Mouse (Mus musculus) forebrain, embryonic 13.5 days (tissue): Measurements from ENCODE around the gene Slco3a1. TPM values are rescaled to one million over a fixed set of nuclear protein-coding genes. Genes with fewer than 3 reads are reported as not detected.

Source experiments
- ATAC-seq: fragments of 200-750 bp; cut with Nextera tagmentation; 2 replicates; pipeline ENCODE4 v1.8.0; 2017
- H3K27ac ChIP-seq: fragments of 300-500 bp; sonication (generic); 2 replicates; pipeline ENCODE4 v1.5.1; 2015; ENCODE audit warnings: inconsistent platforms, mild to moderate bottlenecking, moderate library complexity
- H3K27me3 ChIP-seq: fragments of 300-500 bp; sonication (generic); 2 replicates; pipeline ENCODE4 v1.6.1; 2015; ENCODE audit warnings: mild to moderate bottlenecking, inconsistent platforms
- H3K36me3 ChIP-seq: fragments of 300-500 bp; sonication (generic); 2 replicates; pipeline ENCODE4 v1.6.1; 2015; ENCODE audit warnings: mild to moderate bottlenecking, inconsistent platforms; ENCODE audit not compliant: poor library complexity, severe bottlenecking
- H3K4me1 ChIP-seq: fragments of 300-500 bp; sonication (generic); 2 replicates; pipeline ENCODE4 v1.6.1; 2015; ENCODE audit warnings: inconsistent platforms
- H3K4me2 ChIP-seq: fragments of 300-500 bp; sonication (generic); 2 replicates; pipeline ENCODE4 v1.6.1; 2015; ENCODE audit warnings: inconsistent platforms, mild to moderate bottlenecking, moderate library complexity
- H3K4me3 ChIP-seq: fragments of 300-500 bp; sonication (generic); 2 replicates; pipeline ENCODE4 v1.5.1; 2015; ENCODE audit warnings: mild to moderate bottlenecking, inconsistent platforms
- H3K9ac ChIP-seq: fragments of 300-500 bp; sonication (generic); 2 replicates; pipeline ENCODE4 v1.6.1; 2015; ENCODE audit warnings: mild to moderate bottlenecking, inconsistent platforms
- H3K9me3 ChIP-seq: fragments of 300-500 bp; sonication (generic); replicated peaks from 2 replicates; pipeline ENCODE4 v1.6.1; 2016; ENCODE audit warnings: inconsistent platforms
- WGBS: fragments of 180-500 bp; shearing (Covaris S2); methylation state at CpG from one replicate; pipeline ENCODE4 v1.1.7; 2015; 5-methylcytosine and 5-hydroxymethylcytosine counted together
- polyA plus RNA-seq: library from polyadenylated mRNA; unstranded; fragments of >200 nt; fragmentation: Nextera tagmentation; extraction: Ambion mirVana; gene quantifications from 2 replicates; pipeline ENCODE4 v1.2.1, GENCODE M21; 2015

Gene Slco3a1
- polyA plus RNA-seq, 1 experiment from 2014 or later: 14.0 TPM

DNA sequence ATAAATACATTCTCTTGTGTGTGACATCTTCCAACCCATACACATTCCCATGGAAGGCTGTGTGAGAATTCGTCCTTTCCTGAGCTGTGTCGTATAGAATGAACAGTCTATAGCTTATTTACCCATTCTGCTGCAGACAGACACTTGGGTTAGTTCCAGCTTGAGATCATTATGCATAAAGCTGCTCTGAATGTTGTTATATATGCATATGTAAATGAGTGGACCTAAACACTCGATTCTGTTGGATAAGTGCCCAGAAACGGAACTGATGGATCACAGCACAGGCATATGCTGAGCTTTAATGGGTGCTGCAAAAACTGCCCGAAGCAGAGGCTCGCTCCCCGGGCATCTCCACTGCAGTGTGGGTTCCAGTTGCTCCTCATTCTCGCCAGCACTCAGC is 229.5 kb downstream of the Slco3a1 start:
- H3K27me3 ChIP-seq: no peaks in the 10 kb centered on the region
- WGBS: 25% methylated on average over 8 of the region's 8 CpGs
- peak overlapping the region; percentile 79 for H3K27ac ChIP-seq
- ATAC-seq: peak; percentile 87
- peaks cover 55% of the 10 kb centered on the region for H3K4me1 ChIP-seq
- no peak overlapping the region for H3K4me3 ChIP-seq
- H3K4me2 ChIP-seq: peak overlapping the region; percentile 20; the same call in 1 of the 2 replicates
- H3K9me3 ChIP-seq: no peaks in the 10 kb centered on the region
- H3K9ac ChIP-seq: no peak overlapping the region
- no peaks in the 10 kb centered on the region for H3K36me3 ChIP-seq

GRCm38 (mm10) chr7:74323683-74324082 is 230.9 kb downstream of the Slco3a1 start:
- peaks cover 47% of the 10 kb centered on the region for H3K4me1 ChIP-seq
- ATAC-seq: 0 out of 2 replicates have a peak, but pooled peaks have one; percentile 19
- H3K27ac ChIP-seq: peak overlapping the region; percentile 79
- whole genome bisulfite sequencing: 47% methylated on average over 5 of the region's 5 CpGs
- no peaks in the 10 kb centered on the region for H3K27me3 ChIP-seq
- H3K36me3 ChIP-seq: no peaks in the 10 kb centered on the region
- no peaks in the 10 kb centered on the region for H3K9me3 ChIP-seq
- no peak overlapping the region for H3K4me2 ChIP-seq
- no peak overlapping the region for H3K4me3 ChIP-seq
- no peak overlapping the region for H3K9ac ChIP-seq

GRCm38 (mm10) chr7:74323194-74323593 is 231.4 kb downstream of the Slco3a1 start:
- no peak overlapping the region for H3K4me3 ChIP-seq
- no peaks in the 10 kb centered on the region for H3K27me3 ChIP-seq
- no peaks in the 10 kb centered on the region for H3K36me3 ChIP-seq
- peak overlapping the region; percentile 79 for H3K27ac ChIP-seq
- no peaks in the 10 kb centered on the region for H3K9me3 ChIP-seq
- peaks cover 47% of the 10 kb centered on the region for H3K4me1 ChIP-seq
- 0 out of 2 replicates have a peak, but pooled peaks have one; percentile 4 for ATAC-seq
- H3K4me2 ChIP-seq: no peak overlapping the region
- H3K9ac ChIP-seq: no peak overlapping the region

DNA sequence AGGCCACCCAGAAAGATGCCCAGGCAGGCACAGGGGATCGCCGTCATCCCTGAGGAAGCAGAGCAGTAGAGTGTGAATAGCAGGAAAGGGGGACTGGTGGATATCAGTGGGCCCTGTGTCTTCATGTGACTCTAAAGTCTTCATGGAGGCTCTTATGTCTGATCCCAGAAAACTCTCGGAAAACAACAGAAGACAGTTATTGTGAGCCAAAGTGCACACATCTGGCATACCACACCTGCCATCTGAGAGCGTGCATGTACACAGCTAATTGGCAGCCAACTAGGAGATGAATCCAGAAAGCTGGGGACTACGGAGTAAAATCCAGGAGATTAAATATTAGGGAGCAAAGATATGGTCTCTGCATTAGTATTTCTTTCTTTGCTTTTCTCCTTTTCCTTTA is 233.9 kb downstream of the Slco3a1 start:
- 87% methylated on average over 5 of the region's 5 CpGs for WGBS
- H3K4me2 ChIP-seq: no peak overlapping the region
- H3K9ac ChIP-seq: no peak overlapping the region
- no peak overlapping the region for H3K27ac ChIP-seq
- no peak for ATAC-seq
- no peaks in the 10 kb centered on the region for H3K36me3 ChIP-seq
- no peaks in the 10 kb centered on the region for H3K9me3 ChIP-seq
- H3K27me3 ChIP-seq: no peaks in the 10 kb centered on the region
- H3K4me3 ChIP-seq: no peak overlapping the region
- H3K4me1 ChIP-seq: peaks cover 50% of the 10 kb centered on the region

DNA sequence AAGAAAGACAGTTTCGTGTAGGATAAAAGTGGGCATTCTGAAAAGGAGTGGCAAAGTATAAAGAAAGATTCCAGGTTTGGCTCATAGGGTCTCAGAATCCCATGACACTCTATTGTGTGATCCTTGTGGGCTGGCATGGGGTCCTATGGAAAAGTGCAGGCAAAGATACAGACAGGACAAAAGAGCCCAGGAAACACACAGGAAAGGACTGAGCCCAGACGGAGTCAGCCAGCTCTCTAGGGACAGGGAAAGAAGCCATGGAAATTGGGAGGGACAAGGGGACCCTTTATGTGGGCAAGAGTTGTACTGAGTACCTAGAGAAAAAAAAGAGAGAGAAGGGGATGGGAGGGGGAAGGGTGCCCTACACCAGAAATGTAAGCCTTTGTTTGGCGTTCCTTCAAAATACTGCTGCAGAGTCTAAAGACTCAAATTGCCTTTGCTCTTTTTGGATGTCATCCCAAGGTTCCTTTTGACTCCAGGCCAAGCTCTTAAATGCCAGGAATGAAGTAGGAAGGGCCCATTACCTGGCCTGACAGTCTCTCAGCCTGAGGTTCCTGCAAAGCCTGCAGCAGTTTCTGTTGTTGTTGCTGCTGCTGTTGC is 238.6 kb downstream of the Slco3a1 start:
- Histone ChIP-seq H3K4me3 (no peak overlapping the region), H3K36me3 (no peaks in the 10 kb centered on the region), H3K9ac (no peak overlapping the region), H3K27me3 (no peaks in the 10 kb centered on the region), H3K4me2 (no peak overlapping the region), H3K9me3 (no peaks in the 10 kb centered on the region), H3K4me1 (peaks cover 38% of the 10 kb centered on the region), H3K27ac (0 out of 2 replicates have a peak overlapping the region, but pooled peaks have one; percentile 20)
- 48% methylated on average over 3 of the region's 3 CpGs for WGBS
- ATAC-seq: no peak

DNA sequence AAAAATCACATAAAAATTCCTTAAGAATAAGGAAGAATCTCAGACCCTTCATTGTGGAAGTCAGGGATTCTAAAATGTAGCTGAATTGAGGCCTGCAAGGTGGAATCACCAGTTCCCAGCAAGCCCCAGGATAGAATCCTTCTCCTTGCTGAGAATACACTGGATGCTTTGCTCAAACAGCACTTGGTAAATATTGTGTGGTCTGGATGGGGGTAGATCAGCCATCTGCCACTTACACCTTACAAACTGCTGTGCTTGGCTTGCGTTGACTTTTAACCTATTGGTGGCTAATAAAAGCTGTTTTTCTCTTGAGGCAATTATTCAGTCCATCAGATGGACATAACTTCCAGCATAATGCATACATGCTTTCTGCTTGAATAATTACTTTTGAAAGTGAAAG is 240.3 kb downstream of the Slco3a1 start:
- Histone ChIP-seq H3K9me3 (no peaks in the 10 kb centered on the region), H3K36me3 (no peaks in the 10 kb centered on the region), H3K4me1 (peaks cover 38% of the 10 kb centered on the region), H3K4me3 (no peak overlapping the region), H3K27ac (peak overlapping the region; percentile 22; the same call in 1 of the 2 replicates), H3K4me2 (no peak overlapping the region), H3K9ac (no peak overlapping the region), H3K27me3 (no peaks in the 10 kb centered on the region)
- no peak for ATAC-seq
- WGBS: 87% methylated on average over 1 of the region's 1 CpGs

- no peaks in the 10 kb centered on the region for H3K36me3 ChIP-seq
- H3K4me2 ChIP-seq: no peak overlapping the region
- H3K27me3 ChIP-seq: no peaks in the 10 kb centered on the region
- H3K27ac ChIP-seq: peak overlapping the region; percentile 22; the same call in 1 of the 2 replicates
- 84% methylated on average over 6 of the region's 6 CpGs for WGBS
- no peak overlapping the region for H3K9ac ChIP-seq
- peak; percentile 58; the same call in 1 of the 2 replicates for ATAC-seq
- H3K4me1 ChIP-seq: peaks cover 38% of the 10 kb centered on the region
- no peaks in the 10 kb centered on the region for H3K9me3 ChIP-seq
- no peak overlapping the region for H3K4me3 ChIP-seq
Measured at GRCm38 (mm10) chr7:74313279-74314105, 241.1 kb downstream of the Slco3a1 start.

- Histone ChIP-seq H3K36me3 (no peaks in the 10 kb centered on the region), H3K9me3 (no peaks in the 10 kb centered on the region), H3K4me3 (no peak overlapping the region), H3K27ac (no peak overlapping the region), H3K4me1 (peaks cover 37% of the 10 kb centered on the region), H3K27me3 (no peaks in the 10 kb centered on the region), H3K9ac (no peak overlapping the region), H3K4me2 (no peak overlapping the region)
- no peak for ATAC-seq
- WGBS: 58% methylated on average over 4 of the region's 4 CpGs
Measured at GRCm38 (mm10) chr7:74311536-74311935, 243.0 kb downstream of the Slco3a1 start.

DNA sequence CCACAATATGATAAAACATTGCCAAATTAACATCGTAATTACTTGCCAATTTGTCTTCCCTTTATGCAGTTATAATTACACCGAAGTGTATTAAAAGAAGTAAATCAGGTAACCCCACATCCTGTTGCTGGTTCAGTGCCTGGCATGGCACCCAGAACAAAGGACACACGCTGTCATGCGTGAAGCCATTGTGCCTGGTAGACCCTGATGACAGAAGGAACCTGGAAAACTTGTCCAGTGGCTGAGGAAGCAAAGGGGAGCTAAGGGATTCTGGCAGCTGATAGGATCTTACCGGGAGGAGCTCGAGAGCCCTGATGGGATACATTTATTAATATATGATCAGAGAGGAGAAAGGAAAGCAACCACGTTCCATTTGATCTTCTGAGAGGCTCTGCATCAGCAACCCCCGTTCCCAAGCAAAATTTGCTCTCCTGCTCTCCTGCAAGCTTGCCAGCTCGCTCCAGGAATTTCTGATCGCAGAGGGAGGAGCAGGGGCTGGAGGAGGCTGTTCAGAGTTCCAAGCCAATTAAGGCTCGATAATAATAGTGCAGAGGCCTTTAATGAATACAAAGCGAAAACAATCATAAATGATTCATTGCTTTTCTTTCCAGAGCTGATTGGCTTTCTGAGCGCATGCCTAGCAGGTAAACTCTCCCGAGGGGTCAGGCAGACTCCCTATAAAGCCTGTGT is 250.8 kb downstream of the Slco3a1 start:
- WGBS: 17% methylated on average over 14 of the region's 14 CpGs
- Histone ChIP-seq H3K4me1 (peaks cover 28% of the 10 kb centered on the region), H3K9ac (0 out of 2 replicates have a peak overlapping the region, but pooled peaks have one; percentile 6), H3K27me3 (no peaks in the 10 kb centered on the region; the same call in 1 of the 2 replicates), H3K4me2 (peak overlapping the region; percentile 46), H3K36me3 (no peaks in the 10 kb centered on the region), H3K27ac (peak overlapping the region; percentile 79), H3K4me3 (0 out of 2 replicates have a peak overlapping the region, but pooled peaks have one; percentile 3), H3K9me3 (no peaks in the 10 kb centered on the region)
- ATAC-seq: peak; percentile 81

DNA sequence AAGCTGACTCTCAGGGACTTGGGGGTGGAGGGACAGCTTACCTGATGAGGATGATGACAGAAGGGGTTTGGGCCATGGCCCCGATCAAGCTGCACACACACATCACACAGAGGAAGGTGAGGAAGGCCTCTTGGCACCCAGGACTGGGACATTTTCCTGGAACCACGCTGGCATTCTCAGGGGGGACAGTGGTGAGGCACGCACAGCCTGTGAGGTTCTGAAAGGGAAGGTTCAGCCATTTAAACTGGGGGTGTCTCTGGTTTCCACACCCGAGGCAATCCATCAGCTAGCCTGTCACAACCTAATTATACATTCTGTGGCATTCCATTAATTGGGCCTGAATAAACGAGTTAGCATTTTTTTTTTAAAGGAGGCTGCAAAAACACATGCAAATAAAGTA is 251.5 kb downstream of the Slco3a1 start:
- Histone ChIP-seq H3K4me1 (peaks cover 28% of the 10 kb centered on the region), H3K4me2 (peak overlapping the region; percentile 46), H3K27me3 (no peaks in the 10 kb centered on the region; the same call in 1 of the 2 replicates), H3K9ac (no peak overlapping the region), H3K4me3 (no peak overlapping the region), H3K27ac (peak overlapping the region; percentile 79), H3K9me3 (no peaks in the 10 kb centered on the region), H3K36me3 (no peaks in the 10 kb centered on the region)
- peak; percentile 69 for ATAC-seq
- WGBS: 16% methylated on average over 5 of the region's 5 CpGs

- ATAC-seq: no peak
- Histone ChIP-seq H3K4me2 (no peak overlapping the region), H3K27me3 (no peaks in the 10 kb centered on the region), H3K9ac (no peak overlapping the region), H3K4me3 (no peak overlapping the region), H3K9me3 (no peaks in the 10 kb centered on the region), H3K4me1 (0 out of 2 replicates have a peak, but pooled peaks cover 4% of the 10 kb centered on the region), H3K36me3 (no peaks in the 10 kb centered on the region), H3K27ac (no peak overlapping the region)
- WGBS: 75% methylated on average over 4 of the region's 4 CpGs
Measured at GRCm38 (mm10) chr7:74286531-74286930, 268.0 kb downstream of the Slco3a1 start.

DNA sequence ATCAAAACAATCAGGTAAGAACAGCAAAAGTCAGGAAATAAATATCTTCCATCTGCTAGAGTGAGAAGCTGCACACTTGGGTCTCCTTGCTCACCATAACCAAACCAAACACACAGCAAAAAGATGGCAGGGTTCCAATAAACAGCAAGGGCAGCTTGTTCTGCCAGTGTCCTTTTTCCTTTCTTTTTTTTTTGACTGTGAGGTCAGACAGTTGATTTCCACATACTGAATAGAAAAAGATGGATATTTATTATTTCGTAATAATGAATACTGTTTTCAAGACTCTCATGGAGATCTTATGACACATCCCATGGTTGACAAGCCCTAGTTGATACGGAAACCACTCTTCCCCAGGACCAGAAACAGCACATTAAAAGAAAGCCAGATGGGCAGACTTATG is 274.2 kb downstream of the Slco3a1 start:
- no peak overlapping the region for H3K4me3 ChIP-seq
- H3K9me3 ChIP-seq: no peaks in the 10 kb centered on the region
- H3K27ac ChIP-seq: no peak overlapping the region
- H3K9ac ChIP-seq: no peak overlapping the region
- H3K4me2 ChIP-seq: no peak overlapping the region
- no peaks in the 10 kb centered on the region for H3K4me1 ChIP-seq
- no peaks in the 10 kb centered on the region for H3K36me3 ChIP-seq
- 87% methylated on average over 2 of the region's 2 CpGs for WGBS
- H3K27me3 ChIP-seq: no peaks in the 10 kb centered on the region
- ATAC-seq: no peak
